Mouse (Mus musculus): ENCODE measurements around the gene Dld.

- TF ChIP-seq CTCF (IDR thresholded peaks at IDR 0.05; ENCODE audit: low read depth, low read length) (no peak), POLR2A (IDR thresholded peaks at IDR 0.05; ENCODE audit: borderline replicate concordance, low read depth, low read length) (no peak)
Measured at GRCm38 (mm10) chr12:31314310-31314709, 36.9 kb downstream of the Dld start.

Measured in bone marrow macrophage, adult 2 months (primary cell).